In the genomic region with DNA sequence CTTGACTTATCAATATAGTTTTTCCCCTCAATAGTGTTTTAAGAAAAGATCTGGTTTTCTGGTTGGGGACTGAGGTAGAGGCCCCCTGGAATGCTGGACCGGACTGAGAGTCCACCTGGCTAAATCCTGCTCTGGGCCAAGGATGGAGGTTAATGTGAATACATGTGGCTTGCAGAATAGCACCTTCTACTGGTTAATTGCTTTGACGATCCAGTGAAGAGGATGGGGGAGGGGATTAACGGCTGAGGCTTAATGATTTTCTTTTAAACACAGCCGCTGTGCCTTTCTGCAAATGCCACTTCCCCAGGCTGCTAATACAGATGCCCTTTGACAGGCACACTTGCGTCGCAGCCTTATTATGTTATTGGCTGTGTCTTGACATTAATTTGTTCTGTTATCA, we compare ENCODE assay signal across 8 mouse cellular contexts. TPM values are rescaled to one million over a fixed set of nuclear protein-coding genes. Genes with fewer than 3 reads are reported as not detected.
DNase-seq lines count a peak whose midpoint lies in the region; ATAC-seq and TF ChIP-seq lines count a peak whose summit lies in the region.

No protein-coding gene starts in this region.

- DNase-seq in CD4-positive, CD25-positive, alpha-beta regulatory T cell, adult 2 months (ENCODE audit: low read depth, low spot score): peak; percentile 50
- peak; percentile 25 for DNase-seq in MEL (ENCODE audit: low read depth, low spot score)
- peak; percentile 75 for DNase-seq in kidney, postnatal 0 days (ENCODE audit: low spot score)
- DNase-seq in ovary, postnatal 14 days (ENCODE audit: low spot score): no peak
- DNase-seq in gastrocnemius, adult 8-10 months (ENCODE audit: low spot score in 2 of 2): no peak

- no peak for TF ChIP-seq RAD21 in MEL (IDR thresholded peaks at IDR 0.05; ENCODE audit: low read depth, low read length)

- H3K4me3 ChIP-seq in MEL (ENCODE audit: control insufficient read depth in 1 of 2, insufficient read depth in 1 of 2, low read depth in 2 of 2, low read length in 2 of 2): no peak overlapping the region; a peak in 1 of 4 replicates
- peak overlapping the region; percentile 81 for H3K4me3 ChIP-seq in forebrain, embryonic 15.5 days
- H3K4me3 ChIP-seq in kidney, postnatal 0 days (replicated peaks; ENCODE audit: low read depth, low read length): peak overlapping the region; percentile 79; the same call in 1 of the 2 replicates
- H3K4me3 ChIP-seq in midbrain, embryonic 13.5 days (replicated peaks): peak overlapping the region; percentile 87

- H3K27me3 ChIP-seq in MEL (ENCODE audit: control insufficient read depth in 1 of 2, insufficient read depth in 2 of 2, low read length in 2 of 2): no peaks in the 10 kb centered on the region
- H3K27me3 ChIP-seq in forebrain, embryonic 15.5 days: no peaks in the 10 kb centered on the region
- H3K27me3 ChIP-seq in kidney, postnatal 0 days (ENCODE audit: insufficient read depth, low read length): no peaks in the 10 kb centered on the region
- no peaks in the 10 kb centered on the region for H3K27me3 ChIP-seq in midbrain, embryonic 13.5 days

- no peaks in the 10 kb centered on the region for H3K9me3 ChIP-seq in MEL (replicated peaks; ENCODE audit: insufficient read depth, low read length)
- no peaks in the 10 kb centered on the region for H3K9me3 ChIP-seq in forebrain, embryonic 15.5 days
- H3K9me3 ChIP-seq in kidney, postnatal 0 days (replicated peaks; ENCODE audit: low read length): no peaks in the 10 kb centered on the region
- H3K9me3 ChIP-seq in midbrain, embryonic 13.5 days: no peaks in the 10 kb centered on the region

- H3K36me3 ChIP-seq in MEL (ENCODE audit: control insufficient read depth in 1 of 2, insufficient read depth in 2 of 2, low read length in 2 of 2): peaks cover 0 to 16% of the 10 kb centered on the region in 2 experiments; a peak in 2 of 4 replicates
- H3K36me3 ChIP-seq in forebrain, embryonic 15.5 days: no peaks in the 10 kb centered on the region
- H3K36me3 ChIP-seq in kidney, postnatal 0 days (ENCODE audit: insufficient read depth, low read length): no peaks in the 10 kb centered on the region
- H3K36me3 ChIP-seq in midbrain, embryonic 13.5 days: no peaks in the 10 kb centered on the region

- H3K9ac ChIP-seq in MEL (ENCODE audit: control insufficient read depth, low read depth, low read length, poor library complexity, severe bottlenecking): no peak overlapping the region
- peak overlapping the region; percentile 93 for H3K9ac ChIP-seq in forebrain, embryonic 15.5 days (replicated peaks)
- H3K9ac ChIP-seq in kidney, postnatal 0 days (ENCODE audit: low read depth, low read length): no peak overlapping the region
- peak overlapping the region; percentile 99 for H3K9ac ChIP-seq in midbrain, embryonic 13.5 days (replicated peaks)

- 2% methylated on average over 6 of the region's 6 CpGs for WGBS in forebrain, embryonic 15.5 days
- 10% methylated on average over 6 of the region's 6 CpGs for WGBS in kidney, postnatal 0 days
- WGBS in midbrain, embryonic 13.5 days: 3% methylated on average over 6 of the region's 6 CpGs

- H3K4me1 ChIP-seq in MEL (ENCODE audit: control insufficient read depth in 1 of 2, insufficient read depth in 2 of 2, low read length in 2 of 2): peaks cover 5 to 12% of the 10 kb centered on the region in 2 experiments
- H3K4me1 ChIP-seq in forebrain, embryonic 15.5 days: peaks cover 57% of the 10 kb centered on the region
- peaks cover 20% of the 10 kb centered on the region; the same call in 1 of the 2 replicates for H3K4me1 ChIP-seq in kidney, postnatal 0 days (replicated peaks; ENCODE audit: insufficient read depth, low read length)
- H3K4me1 ChIP-seq in midbrain, embryonic 13.5 days (replicated peaks): peaks cover 56% of the 10 kb centered on the region

- TF ChIP-seq POLR2A in MEL (IDR thresholded peaks at IDR 0.05; ENCODE audit: control insufficient read depth in 1 of 2, insufficient read depth in 1 of 2, low read depth in 1 of 2, low read length in 2 of 2, poor library complexity in 1 of 2): no peak

- peaks cover 39% of the 10 kb centered on the region for H3K79me2 ChIP-seq in MEL (ENCODE audit: control insufficient read depth, insufficient read depth, low read length, poor library complexity)

- TF ChIP-seq EP300 in MEL (IDR thresholded peaks at IDR 0.05; ENCODE audit: low read depth in 1 of 2, low read length in 2 of 2): no peak

- H3K27ac ChIP-seq in MEL (ENCODE audit: control insufficient read depth, low read depth, low read length): no peak overlapping the region
- H3K27ac ChIP-seq in forebrain, embryonic 15.5 days (replicated peaks): peak overlapping the region; percentile 99
- H3K27ac ChIP-seq in kidney, postnatal 0 days: no peak overlapping the region
- H3K27ac ChIP-seq in midbrain, embryonic 13.5 days: peak overlapping the region; percentile 97

- ATAC-seq in CD4-positive, CD25-positive, alpha-beta regulatory T cell, adult 4 months: no peak
- no peak for ATAC-seq in forebrain, embryonic 15.5 days (replicated peaks)
- no peak for ATAC-seq in kidney, postnatal 0 days (replicated peaks; ENCODE audit: low FRiP score, low read depth)
- ATAC-seq in midbrain, embryonic 13.5 days: no peak

- peak in 2 of 3 experiments; percentile 8 to 40; a peak in 2 of 6 replicates for TF ChIP-seq CTCF in MEL (IDR thresholded peaks at IDR 0.05 in 2 of 3, conservative IDR thresholded peaks at IDR 0.05 in 1 of 3; ENCODE audit: control insufficient read depth in 1 of 3, insufficient read depth in 1 of 3, low read depth in 2 of 3, low read length in 3 of 3, poor library complexity in 1 of 3, severe bottlenecking in 1 of 3)
- peak; percentile 59; the same call in 1 of the 2 replicates for TF ChIP-seq CTCF in kidney, postnatal 0 days (IDR thresholded peaks at IDR 0.05; ENCODE audit: low read depth)

- peak overlapping the region; percentile 65 for H3K4me2 ChIP-seq in forebrain, embryonic 15.5 days (replicated peaks)
- peak overlapping the region; percentile 67; the same call in 1 of the 2 replicates for H3K4me2 ChIP-seq in kidney, postnatal 0 days (ENCODE audit: low read length)
- H3K4me2 ChIP-seq in midbrain, embryonic 13.5 days (replicated peaks): peak overlapping the region; percentile 84

TF ChIP-seq in MEL, 35 proteins besides CTCF, POLR2A, EP300 and RAD21:
- TF ChIP-seq CHD2 (IDR thresholded peaks at IDR 0.05; ENCODE audit: low read length) (0 out of 2 replicates have a peak, but pooled peaks have one; percentile 33), NRF1 (IDR thresholded peaks at IDR 0.05; ENCODE audit: insufficient read depth, low read depth, low read length, poor library complexity, severe bottlenecking) (no peak), SIN3A (IDR thresholded peaks at IDR 0.05; ENCODE audit: low read length) (0 out of 2 replicates have a peak, but pooled peaks have one; percentile 7)

RNA-seq across cellular contexts. Expression of gene Rere, which starts 2.5 kb away (rescaled TPM):
- polyA plus RNA-seq in CD4-positive, CD25-positive, alpha-beta regulatory T cell, adult 4 months (2017; shearing (Covaris generic)): 10 to 100 TPM; 24.7 to 28.4 TPM
- 4.1 and 5.8 TPM in 2 replicates for total RNA-seq in MEL (2012; rRNA removed)
- polyA plus RNA-seq in MEL (2012; ENCODE audit: insufficient read depth in 1 of 2, insufficient read length in 2 of 2, low read depth in 1 of 2, low replicate concordance in 2 of 2, missing spikeins in 1 of 2): 10 to 100 TPM in 1 of 2 experiments, not detected in 1; 31.8 TPM
- 26.6 and 32.0 TPM in 2 replicates for polyA plus RNA-seq in forebrain, embryonic 15.5 days (2015; fragmentation: Nextera tagmentation; extraction: Ambion mirVana)
- polyA plus RNA-seq in kidney, postnatal 0 days (2015; fragmentation: Nextera tagmentation; extraction: Ambion mirVana): 29.1 and 29.8 TPM in 2 replicates
- 42.4 and 43.6 TPM in 2 replicates for polyA plus RNA-seq in midbrain, embryonic 13.5 days (2015; fragmentation: Nextera tagmentation; extraction: Ambion mirVana)
- total RNA-seq in gastrocnemius, adult 8-10 months (2022): 10 to 100 TPM; 53.7 to 93.1 (median 66.0) TPM

RNA-seq across cellular contexts. Expression of gene Eno1, which starts 47.5 kb away (rescaled TPM):
- 1,000 to 10,000 TPM in 1 of 2 experiments, 100 to 1,000 TPM in 1; 733 to 1,178 TPM for polyA plus RNA-seq in CD4-positive, CD25-positive, alpha-beta regulatory T cell, adult 4 months (2017; shearing (Covaris generic))
- 254 and 516 TPM in 2 replicates for total RNA-seq in MEL (2012; rRNA removed)
- polyA plus RNA-seq in MEL (2012; ENCODE audit: insufficient read depth in 1 of 2, insufficient read length in 2 of 2, low read depth in 1 of 2, low replicate concordance in 2 of 2, missing spikeins in 1 of 2): 1,000 to 10,000 TPM in 1 of 2 experiments, 100 to 1,000 TPM in 1; 737 to 5,492 TPM
- polyA plus RNA-seq in forebrain, embryonic 15.5 days (2015; fragmentation: Nextera tagmentation; extraction: Ambion mirVana): 953 and 957 TPM in 2 replicates
- polyA plus RNA-seq in kidney, postnatal 0 days (2015; fragmentation: Nextera tagmentation; extraction: Ambion mirVana): 1,062 and 1,157 TPM in 2 replicates
- 945 and 955 TPM in 2 replicates for polyA plus RNA-seq in midbrain, embryonic 13.5 days (2015; fragmentation: Nextera tagmentation; extraction: Ambion mirVana)
- total RNA-seq in gastrocnemius, adult 8-10 months (2022): 10 to 100 TPM; 55.0 to 77.6 (median 67.7) TPM

Comparison
In these comparisons a context has a peak if more than half of its experiments do, and no peak if none do; other contexts are left out.
1. DNase-seq: peak in CD4-positive, CD25-positive, alpha-beta regulatory T cell, adult 2 months (single experiment), MEL (single experiment) and kidney, postnatal 0 days (single experiment); none in ovary, postnatal 14 days (single experiment) and gastrocnemius, adult 8-10 months (0 of 2).
2. H3K27ac ChIP-seq: peak in forebrain, embryonic 15.5 days (single experiment) and midbrain, embryonic 13.5 days (single experiment); none in MEL (single experiment) and kidney, postnatal 0 days (single experiment).
3. H3K4me3 ChIP-seq: peak in forebrain, embryonic 15.5 days (single experiment), kidney, postnatal 0 days (single experiment) and midbrain, embryonic 13.5 days (single experiment); none in MEL (0 of 2).
4. H3K9ac ChIP-seq: peak in forebrain, embryonic 15.5 days (single experiment) and midbrain, embryonic 13.5 days (single experiment); none in MEL (single experiment) and kidney, postnatal 0 days (single experiment).
5. Peak in every context shown above with its lines, with median percentiles within 50 percentile points of each other: H3K4me2 ChIP-seq.